Mouse (Mus musculus) cortical plate, adult 2 months (tissue): ENCODE measurements around the gene Slc2a9. TPM values are rescaled to one million over a fixed set of nuclear protein-coding genes. Genes with fewer than 3 reads are reported as not detected.

Experiments used
- H3K27ac ChIP-seq: fragments of 200-500 bp; 2 replicates; pipeline ENCODE4 v1.5.1; 2012; ENCODE audit warnings: low read length, control low read depth, inconsistent platforms; ENCODE audit not compliant: insufficient read depth
- H3K4me1 ChIP-seq: fragments of 200-500 bp; 2 replicates; pipeline ENCODE4 v1.6.1; 2011; ENCODE audit warnings: low read length; ENCODE audit not compliant: control insufficient read depth, insufficient read depth
- H3K4me3 ChIP-seq: fragments of 200-500 bp; 2 replicates; pipeline ENCODE4 v1.5.1; 2011; ENCODE audit warnings: mild to moderate bottlenecking, low read length, control low read depth; ENCODE audit not compliant: insufficient read depth
- CTCF ChIP-seq: fragments of 200-500 bp; IDR thresholded peaks from 2 replicates; pipeline ENCODE4 v1.5.1; 2011; ENCODE audit warnings: mild to moderate bottlenecking, control low read depth, low read length; ENCODE audit not compliant: insufficient read depth; ENCODE audit errors: extremely low read depth
- POLR2A ChIP-seq: fragments of 200-500 bp; IDR thresholded peaks from 2 replicates; pipeline ENCODE4 v1.6.1; 2011; ENCODE audit warnings: mild to moderate bottlenecking, low read length, control low read depth; ENCODE audit not compliant: insufficient read depth; ENCODE audit errors: extremely low read depth
- polyA plus RNA-seq: library from polyadenylated mRNA; depleted of rRNA; stranded (reverse); fragments of >200 nt; gene quantifications from 2 replicates; pipeline ENCODE4 v1.2.3, GENCODE M21; 2012

Slc2a9 gene
- polyA plus RNA-seq, 1 experiment, result 0.79 TPM

DNA sequence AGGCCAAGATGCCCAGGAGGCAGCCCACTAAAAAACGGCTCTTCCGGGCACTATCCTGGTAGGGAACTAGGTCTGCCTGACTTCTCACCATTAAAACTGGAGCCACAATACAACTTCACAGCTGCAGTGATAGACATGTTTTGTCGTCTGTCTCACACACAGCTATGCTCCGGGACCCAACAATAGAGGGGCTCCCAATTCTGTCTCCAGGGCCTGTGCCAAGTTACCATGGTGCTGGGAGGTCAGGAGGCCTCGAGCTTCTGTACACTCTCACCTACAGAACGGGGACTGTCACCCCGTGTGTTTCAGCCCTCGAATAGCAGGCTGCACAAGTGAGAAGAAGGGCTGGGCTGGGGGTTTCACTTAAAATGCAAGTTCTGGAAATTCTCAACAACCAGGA lies 35.6 kb upstream of the Slc2a9 start:
- Histone ChIP-seq H3K4me3 (no peak overlapping the region), H3K4me1 (peaks cover under 1% of the 10 kb centered on the region; the same call in 1 of the 2 replicates), H3K27ac (no peak overlapping the region)
- no peak for TF ChIP-seq POLR2A
- TF ChIP-seq CTCF, result no peak

GRCm38 (mm10) chr5:38537845-38538244 lies 34.9 kb upstream of the Slc2a9 start:
- no peaks in the 10 kb centered on the region for H3K4me1 ChIP-seq
- no peak overlapping the region for H3K4me3 ChIP-seq
- TF ChIP-seq CTCF (no peak), POLR2A (no peak)
- no peak overlapping the region for H3K27ac ChIP-seq

- Histone ChIP-seq H3K4me1 (no peaks in the 10 kb centered on the region), H3K27ac (no peak overlapping the region), H3K4me3 (no peak overlapping the region)
- TF ChIP-seq CTCF, result no peak
- TF ChIP-seq POLR2A, result no peak
Observed at GRCm38 (mm10) chr5:38536822-38537221, 33.9 kb upstream of the Slc2a9 start.

GRCm38 (mm10) chr5:38532084-38532483 lies 29.1 kb upstream of the Slc2a9 start:
- no peak for TF ChIP-seq CTCF
- TF ChIP-seq POLR2A, result no peak
- Histone ChIP-seq H3K4me1 (0 out of 2 replicates have a peak, but pooled peaks cover 1% of the 10 kb centered on the region), H3K27ac (peak overlapping the region; percentile 45), H3K4me3 (no peak overlapping the region)

DNA sequence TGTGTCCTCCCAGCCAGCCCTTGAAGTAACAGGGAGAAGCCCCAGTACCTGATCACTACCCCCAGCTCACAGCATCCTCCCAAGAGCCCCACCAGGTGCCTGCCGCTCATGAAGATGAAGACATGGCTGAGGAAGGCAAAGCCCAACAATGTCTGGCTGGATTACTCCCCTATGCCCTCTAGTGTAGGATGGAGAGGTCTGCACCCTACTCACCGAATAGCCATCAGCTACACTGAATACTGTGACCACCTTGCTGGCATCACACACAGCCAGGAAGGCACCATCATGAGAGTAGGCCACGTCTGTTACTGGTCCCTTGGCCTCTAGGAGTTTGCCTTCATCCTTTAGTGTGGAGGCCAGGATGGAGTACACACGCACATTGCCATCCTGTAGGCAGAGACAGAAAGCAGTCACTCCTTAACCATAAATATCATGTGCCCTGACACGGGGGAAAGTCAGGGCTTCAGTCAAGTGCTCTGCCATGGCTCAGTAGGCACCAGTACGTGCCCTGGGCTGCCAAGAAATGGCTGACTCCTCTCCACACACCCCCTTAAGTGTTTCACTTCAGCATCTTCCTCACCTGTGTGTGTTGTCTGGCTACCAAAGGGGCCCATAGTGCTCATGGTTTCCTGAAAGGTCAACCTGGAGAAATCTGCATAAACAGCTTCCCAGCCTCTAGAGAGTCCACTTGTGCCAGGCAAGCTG lies 26.9 kb upstream of the Slc2a9 start:
- no peak overlapping the region for H3K4me3 ChIP-seq
- 0 out of 2 replicates have a peak, but pooled peaks cover 1% of the 10 kb centered on the region for H3K4me1 ChIP-seq
- TF ChIP-seq POLR2A (no peak), CTCF (peak; percentile 62)
- H3K27ac ChIP-seq, result no peak overlapping the region

- no peak overlapping the region for H3K4me3 ChIP-seq
- no peak for TF ChIP-seq CTCF
- no peak for TF ChIP-seq POLR2A
Observed at GRCm38 (mm10) chr5:38522977-38523376, 20.0 kb upstream of the Slc2a9 start.

DNA sequence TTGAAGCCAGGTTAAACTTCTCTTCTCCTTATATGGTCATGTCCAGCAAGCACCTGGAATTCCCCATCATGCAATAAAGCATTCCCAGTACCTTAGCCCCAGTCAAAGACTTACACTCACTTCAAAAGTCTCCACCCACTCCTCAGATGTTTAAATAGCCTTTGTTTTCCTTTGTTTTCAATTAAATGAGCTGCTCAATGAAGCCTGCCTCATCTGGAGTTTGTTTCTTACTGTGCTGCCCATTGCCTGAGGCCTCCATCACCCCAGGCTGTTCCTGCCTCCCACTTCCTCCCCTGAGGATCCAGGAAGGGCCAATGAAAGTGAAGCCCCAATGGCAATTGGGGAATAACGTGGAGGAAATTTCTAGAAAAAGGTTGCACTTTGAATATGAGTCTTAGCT lies 17.9 kb upstream of the Slc2a9 start:
- TF ChIP-seq POLR2A, result no peak
- no peak for TF ChIP-seq CTCF
- Histone ChIP-seq H3K4me1 (no peaks in the 10 kb centered on the region), H3K4me3 (no peak overlapping the region), H3K27ac (no peak overlapping the region)

More at GRCm38 (mm10) chr5:38522977-38523376, 20.0 kb upstream of the Slc2a9 start:
- H3K27ac ChIP-seq, result no peak overlapping the region
- H3K4me1 ChIP-seq, result no peaks in the 10 kb centered on the region

DNA sequence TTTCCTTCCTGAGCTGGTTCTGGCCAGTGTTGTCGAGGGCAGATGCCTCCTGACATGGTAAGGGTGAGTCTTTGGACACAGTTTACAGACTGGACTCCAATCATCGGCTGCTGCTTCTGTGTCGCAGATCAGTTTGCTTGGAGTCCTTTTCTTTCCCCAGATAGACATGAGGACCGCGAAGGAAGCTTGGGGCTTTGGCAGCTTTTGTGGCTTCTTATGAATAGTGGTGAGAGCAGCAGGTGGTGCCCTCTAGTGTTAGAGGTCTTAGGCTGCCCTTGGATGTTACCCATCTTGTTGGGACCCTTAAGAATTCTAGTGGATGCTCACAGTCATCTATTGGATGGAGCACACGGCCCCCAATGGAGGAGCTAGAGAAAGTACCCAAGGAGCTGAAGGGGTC lies 13.3 kb upstream of the Slc2a9 start:
- Histone ChIP-seq H3K27ac (no peak overlapping the region), H3K4me1 (no peaks in the 10 kb centered on the region), H3K4me3 (no peak overlapping the region)
- no peak for TF ChIP-seq POLR2A
- peak; percentile 65 for TF ChIP-seq CTCF

DNA sequence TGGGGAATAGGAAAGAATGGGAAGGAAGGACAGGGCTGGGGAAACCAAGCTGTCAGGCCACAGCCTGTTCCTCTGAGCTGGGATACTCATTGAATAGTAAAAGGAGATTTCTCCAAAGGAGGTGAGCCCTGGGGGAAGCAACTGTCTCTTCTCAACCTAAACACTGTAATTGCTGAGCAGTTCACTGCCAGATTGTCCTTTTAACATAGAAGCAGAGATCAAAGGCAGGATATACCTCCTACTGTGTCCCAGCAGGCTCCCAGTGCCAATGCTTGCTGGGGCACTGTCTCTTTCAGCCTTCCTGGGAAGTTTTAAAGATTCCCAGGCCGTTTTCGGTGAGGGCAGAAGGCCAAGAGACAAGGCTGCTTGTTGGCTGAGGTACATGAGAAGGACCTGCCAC lies 10.0 kb upstream of the Slc2a9 start:
- H3K27ac ChIP-seq, result no peak overlapping the region
- H3K4me1 ChIP-seq, result no peaks in the 10 kb centered on the region
- TF ChIP-seq POLR2A, result no peak
- TF ChIP-seq CTCF, result no peak
- H3K4me3 ChIP-seq, result no peak overlapping the region

DNA sequence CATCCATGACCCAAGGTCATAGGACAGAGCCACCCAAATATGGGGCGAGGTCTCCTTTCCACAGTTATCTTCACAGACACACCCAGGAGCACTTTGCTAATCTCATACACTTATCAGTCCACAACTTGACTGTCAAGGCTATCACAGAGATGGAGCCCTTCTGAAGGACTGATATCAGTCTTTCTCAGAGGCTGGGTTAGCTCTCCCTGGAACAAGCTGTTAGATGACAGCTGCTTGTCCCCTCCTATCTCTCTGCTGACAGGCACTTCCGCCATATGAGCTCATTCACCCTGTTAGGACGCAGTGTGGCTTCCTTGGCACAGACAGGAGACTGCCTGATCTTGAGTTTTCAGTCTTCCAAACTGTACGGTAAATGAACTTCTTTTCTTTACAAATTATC lies 6.6 kb upstream of the Slc2a9 start:
- H3K27ac ChIP-seq, result no peak overlapping the region
- H3K4me1 ChIP-seq, result no peaks in the 10 kb centered on the region
- H3K4me3 ChIP-seq, result no peak overlapping the region
- TF ChIP-seq CTCF (no peak), POLR2A (no peak)
